Mouse (Mus musculus): ENCODE data around the gene Ctsa.
A peak's percentile ranks its signal among the peaks of the same experiment; 100 is the strongest.
"Not testable (repeated sequence)": the region's sequence is repeated elsewhere in the genome, so short reads cannot be mapped to it uniquely, and the experiment has no call there.

Ctsa gene

GRCm38 (mm10) chr2:164832748-164833301, at the start of gene Ctsa:
Gene Ctsa, plus strand, starts transcription at chr2:164832873.
- DNase-seq (ENCODE audit: low read depth): peak; percentile 67

- DNase-seq (ENCODE audit: low read depth): no peak
Observed at GRCm38 (mm10) chr2:164783926-164784581, 48.6 kb upstream of the Ctsa start.

GRCm38 (mm10) chr2:164784869-164785420, 47.7 kb upstream of the Ctsa start:
- no peak for DNase-seq (ENCODE audit: low read depth)

- no peak for DNase-seq (ENCODE audit: low read depth)
Observed at GRCm38 (mm10) chr2:164785481-164786387, 46.9 kb upstream of the Ctsa start, which contains the start of gene Snx21. Gene Snx21, plus strand, starts transcription at chr2:164785823.

- no peak for DNase-seq (ENCODE audit: low read depth)
Observed at GRCm38 (mm10) chr2:164786388-164786885, 46.2 kb upstream of the Ctsa start.

- no peak for DNase-seq (ENCODE audit: low read depth)
Observed at GRCm38 (mm10) chr2:164787032-164787431, 45.6 kb upstream of the Ctsa start.

GRCm38 (mm10) chr2:164787779-164788178, 44.9 kb upstream of the Ctsa start:
- DNase-seq (ENCODE audit: low read depth): no peak

GRCm38 (mm10) chr2:164788411-164788810, 44.3 kb upstream of the Ctsa start:
- no peak for DNase-seq (ENCODE audit: low read depth)

GRCm38 (mm10) chr2:164790451-164790850, 42.2 kb upstream of the Ctsa start:
- DNase-seq (ENCODE audit: low read depth): no peak

GRCm38 (mm10) chr2:164791841-164792261, 40.8 kb upstream of the Ctsa start:
- no peak for DNase-seq (ENCODE audit: low read depth)

GRCm38 (mm10) chr2:164792400-164793190, 40.1 kb upstream of the Ctsa start:
- DNase-seq (ENCODE audit: low read depth): no peak

- no peak for DNase-seq (ENCODE audit: low read depth)
Observed at GRCm38 (mm10) chr2:164793236-164793635, 39.4 kb upstream of the Ctsa start.

- DNase-seq (ENCODE audit: low read depth): no peak
Observed at GRCm38 (mm10) chr2:164793772-164794171, 38.9 kb upstream of the Ctsa start.

- DNase-seq (ENCODE audit: low read depth): peak; percentile 87
Observed at GRCm38 (mm10) chr2:164794293-164794692, 38.4 kb upstream of the Ctsa start.

- no peak for DNase-seq (ENCODE audit: low read depth)
Observed at GRCm38 (mm10) chr2:164795868-164796267, 36.8 kb upstream of the Ctsa start.

- DNase-seq (ENCODE audit: low read depth): not testable (repeated sequence)
Observed at GRCm38 (mm10) chr2:164798554-164798953, 34.1 kb upstream of the Ctsa start.

GRCm38 (mm10) chr2:164800252-164801004, 32.2 kb upstream of the Ctsa start:
- DNase-seq (ENCODE audit: low read depth): no peak

GRCm38 (mm10) chr2:164803201-164803920, 29.3 kb upstream of the Ctsa start:
- no peak for DNase-seq (ENCODE audit: low read depth)

GRCm38 (mm10) chr2:164803921-164804313, 28.8 kb upstream of the Ctsa start:
- DNase-seq (ENCODE audit: low read depth): no peak

Measured in c-Kit-positive CD71-positive TER-119-negative erythroid progenitor cells, embryonic 14.5 days (primary cell).